Mouse (Mus musculus): ENCODE data around the gene Fign. TPM values are rescaled to one million over a fixed set of nuclear protein-coding genes. Genes with fewer than 3 reads are reported as not detected.

Gene Fign
- polyA plus RNA-seq (2014; fragmentation: Illumina TruSeq; extraction: RNeasy Lipid Tissue Mini Kit (QIAGEN cat#74804); ENCODE audit: low read depth, low replicate concordance) = 4.2 TPM

DNA sequence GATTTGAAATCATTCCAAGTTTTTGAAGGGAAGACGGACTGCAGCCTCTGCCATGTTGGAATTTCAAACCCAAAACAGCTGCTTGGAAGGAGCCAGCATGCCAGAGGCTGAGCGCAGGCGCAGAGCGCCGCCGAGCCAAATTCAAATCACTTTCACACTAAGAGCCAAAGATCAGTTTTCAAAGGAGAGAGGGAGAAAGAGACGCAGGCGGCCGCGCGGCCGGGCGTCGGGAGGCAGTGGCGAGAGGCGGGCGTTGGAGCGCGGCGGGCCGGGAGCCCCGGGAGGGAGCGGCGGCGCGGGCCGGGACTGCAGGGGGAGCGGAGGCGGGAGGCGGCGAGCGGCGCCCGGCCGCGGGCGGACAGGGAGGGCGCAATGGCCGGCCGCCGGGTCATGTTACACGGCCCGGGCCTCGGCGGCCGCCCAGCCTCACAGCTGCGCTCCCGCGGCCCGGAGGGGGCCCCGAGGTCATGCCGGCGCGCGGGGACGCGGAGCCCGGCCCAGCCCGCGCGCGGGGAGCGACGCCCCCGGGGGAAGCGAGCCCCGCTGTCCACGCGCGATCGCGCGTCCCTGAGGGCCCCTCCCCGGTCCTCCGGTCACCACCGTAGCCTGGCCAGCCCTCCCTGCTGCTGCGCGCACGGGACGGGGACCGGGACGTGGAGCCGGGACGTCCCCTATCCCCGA lies at the start of gene Fign:
TSS of gene Fign (minus strand) at position 102 of the 681 bp plus-strand sequence.

Measured in liver, adult 10 weeks (tissue).